ENCODE assay signal across 16 mouse cellular contexts in the genomic region with DNA sequence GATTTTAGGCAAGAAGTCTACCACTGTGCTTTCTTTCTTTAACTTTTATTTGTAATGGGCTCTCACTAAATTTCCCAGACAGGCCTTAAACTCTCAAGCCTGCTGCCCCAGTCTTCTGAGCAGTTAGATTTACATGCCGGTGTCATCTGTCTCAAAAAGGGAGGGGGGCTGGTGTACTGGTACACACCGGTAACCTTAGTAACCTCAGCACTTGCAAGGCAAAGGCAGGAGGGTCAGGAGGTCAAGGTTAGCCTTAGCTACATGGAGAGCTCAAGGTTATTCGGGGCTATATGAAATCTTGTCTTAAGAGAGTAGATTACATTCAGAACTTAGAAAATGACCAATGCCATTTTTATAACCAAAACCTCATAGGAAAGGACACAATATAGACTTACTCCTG.
A peak's percentile ranks its signal among the peaks of the same experiment; 100 is the strongest.
DNase-seq lines count a peak whose midpoint lies in the region; ATAC-seq and TF ChIP-seq lines count a peak whose summit lies in the region.
"Had no signal": no experiment of that assay in that cellular context is flagged by ENCODE, and none has a peak within 500 bp of the region (broad histone marks: within the 10 kb centered on the region; RNA-seq: fewer than 3 reads in every experiment).

No protein-coding gene starts in this region.

- H3K27me3 ChIP-seq in heart, embryonic 10.5 days (ENCODE audit: insufficient read depth, poor library complexity, severe bottlenecking): no peaks in the 10 kb centered on the region
- no peaks in the 10 kb centered on the region for H3K27me3 ChIP-seq in kidney, embryonic 16.5 days (ENCODE audit: insufficient read depth, low read length)
- H3K27me3 ChIP-seq: embryonic facial prominence, embryonic 12.5 days; forebrain, embryonic 15.5 days; liver, embryonic 15.5 days; midbrain, embryonic 13.5 days had no signal

- no peak overlapping the region for H3K4me2 ChIP-seq in kidney, embryonic 16.5 days (replicated peaks; ENCODE audit: low read depth, low read length)
- H3K4me2 ChIP-seq: embryonic facial prominence, embryonic 12.5 days; forebrain, embryonic 15.5 days; liver, embryonic 15.5 days; midbrain, embryonic 13.5 days had no signal

- ATAC-seq in kidney, embryonic 16.5 days (ENCODE audit: low FRiP score, low TSS enrichment): no peak
- ATAC-seq: forebrain, embryonic 15.5 days; midbrain, embryonic 13.5 days had no signal

- peak overlapping the region; percentile 74; the same call in 1 of the 2 replicates for H3K27ac ChIP-seq in heart, embryonic 10.5 days
- peak overlapping the region; percentile 70 for H3K27ac ChIP-seq in kidney, embryonic 16.5 days (ENCODE audit: low read length)
- no peak overlapping the region for H3K27ac ChIP-seq in ES-E14 (ENCODE audit: insufficient read depth, low read depth, low read length, poor library complexity, severe bottlenecking)
- H3K27ac ChIP-seq: embryonic facial prominence, embryonic 12.5 days; forebrain, embryonic 15.5 days; liver, embryonic 15.5 days; midbrain, embryonic 13.5 days had no signal

- H3K9me3 ChIP-seq in heart, embryonic 10.5 days: no peaks in the 10 kb centered on the region
- H3K9me3 ChIP-seq in kidney, embryonic 16.5 days (ENCODE audit: low read length): no peaks in the 10 kb centered on the region
- no peaks in the 10 kb centered on the region for H3K9me3 ChIP-seq in ES-E14 (ENCODE audit: control insufficient read depth, insufficient read depth, low read depth, low read length)
- H3K9me3 ChIP-seq: embryonic facial prominence, embryonic 12.5 days; forebrain, embryonic 15.5 days; liver, embryonic 15.5 days; midbrain, embryonic 13.5 days had no signal

- DNase-seq in heart, embryonic 10.5 days (ENCODE audit: low spot score): no peak
- no peak for DNase-seq in heart, adult 18-20 months
- no peak for DNase-seq in kidney, postnatal 10 days
- DNase-seq in ES-E14 (ENCODE audit: low read depth, low spot score): peak; percentile 4
- peak; percentile 7 for DNase-seq in induced T-regulatory cell, adult 2 months (ENCODE audit: low read depth)
- DNase-seq in adrenal gland, postnatal 4 days (ENCODE audit: low spot score in 2 of 2): no peak
- no peak for DNase-seq in cerebellum, postnatal 4 days (ENCODE audit: low spot score in 2 of 2)
- DNase-seq: cerebellum, adult 11-12 months; gastrocnemius, postnatal 36 days; kidney, adult 9 months; right cerebral cortex, postnatal 25 days had no signal

- WGBS in heart, embryonic 10.5 days: 53% methylated on average over 3 of the region's 3 CpGs
- 31% methylated on average over 3 of the region's 3 CpGs for WGBS in kidney, embryonic 16.5 days

- 0 out of 2 replicates have a peak, but pooled peaks cover 5% of the 10 kb centered on the region for H3K36me3 ChIP-seq in heart, embryonic 10.5 days
- H3K36me3 ChIP-seq in kidney, embryonic 16.5 days (ENCODE audit: insufficient read depth, low read length): no peaks in the 10 kb centered on the region
- peaks cover 4% of the 10 kb centered on the region; the same call in 1 of the 2 replicates for H3K36me3 ChIP-seq in ES-E14 (ENCODE audit: control insufficient read depth, insufficient read depth, low read length, poor library complexity, severe bottlenecking)
- H3K36me3 ChIP-seq: embryonic facial prominence, embryonic 12.5 days; forebrain, embryonic 15.5 days; liver, embryonic 15.5 days had no signal

- no peak overlapping the region for H3K4me3 ChIP-seq in heart, embryonic 10.5 days
- no peak overlapping the region for H3K4me3 ChIP-seq in kidney, embryonic 16.5 days (ENCODE audit: low read length)
- no peak overlapping the region for H3K4me3 ChIP-seq in ES-E14 (ENCODE audit: insufficient read depth in 1 of 2, low read depth in 1 of 2, low read length in 2 of 2, poor library complexity in 1 of 2, severe bottlenecking in 1 of 2)
- H3K4me3 ChIP-seq: embryonic facial prominence, embryonic 12.5 days; forebrain, embryonic 15.5 days; liver, embryonic 15.5 days; midbrain, embryonic 13.5 days had no signal

- in situ Hi-C loops in ES-E14 (cut with MboI; ENCODE audit: low sequenced_read_pairs in 2 of 2, unreplicated experiment in 2 of 2): no loop called here

- H3K9ac ChIP-seq in kidney, embryonic 16.5 days (replicated peaks; ENCODE audit: low read length): no peak overlapping the region
- H3K9ac ChIP-seq in ES-E14 (ENCODE audit: insufficient read depth, low read depth, low read length, poor library complexity, severe bottlenecking): no peak overlapping the region
- H3K9ac ChIP-seq: embryonic facial prominence, embryonic 12.5 days; forebrain, embryonic 15.5 days; liver, embryonic 15.5 days; midbrain, embryonic 13.5 days had no signal

- peaks cover 95% of the 10 kb centered on the region for H3K4me1 ChIP-seq in heart, embryonic 10.5 days
- peaks cover 61% of the 10 kb centered on the region for H3K4me1 ChIP-seq in kidney, embryonic 16.5 days (ENCODE audit: insufficient read depth, low read length)
- peaks cover 5 to 9% of the 10 kb centered on the region in 2 experiments; a peak in 3 of 4 replicates for H3K4me1 ChIP-seq in ES-E14 (ENCODE audit: control insufficient read depth in 2 of 2, insufficient read depth in 2 of 2, low read length in 2 of 2, poor library complexity in 1 of 2)

TF ChIP-seq in ES-E14, 5 proteins besides CTCF, POLR2A, EP300 and RAD21:
- TF ChIP-seq ZNF384 (IDR thresholded peaks at IDR 0.05; ENCODE audit: low read depth, low read length): no peak
- TF ChIP-seq ZC3H11A (IDR thresholded peaks at IDR 0.05; ENCODE audit: borderline replicate concordance, low read depth, low read length): no peak
- TF ChIP-seq HCFC1 (IDR thresholded peaks at IDR 0.05; ENCODE audit: borderline replicate concordance, insufficient read depth, low read length): no peak
- no peak for TF ChIP-seq MAFK (IDR thresholded peaks at IDR 0.05; ENCODE audit: insufficient read depth, low read depth, low read length)
- TF ChIP-seq CHD2 (IDR thresholded peaks at IDR 0.05; ENCODE audit: low read depth, low read length): no peak

Comparison
In these comparisons a context has a peak if more than half of its experiments do, and no peak if none do; other contexts are left out.
1. DNase-seq: peak in ES-E14 (single experiment) and induced T-regulatory cell, adult 2 months (single experiment); none in heart, embryonic 10.5 days (single experiment), heart, adult 18-20 months (0 of 2), kidney, postnatal 10 days (single experiment), adrenal gland, postnatal 4 days (0 of 2) and cerebellum, postnatal 4 days (0 of 2).